Mouse (Mus musculus): ENCODE results near the gene Phox2b.

DNA sequence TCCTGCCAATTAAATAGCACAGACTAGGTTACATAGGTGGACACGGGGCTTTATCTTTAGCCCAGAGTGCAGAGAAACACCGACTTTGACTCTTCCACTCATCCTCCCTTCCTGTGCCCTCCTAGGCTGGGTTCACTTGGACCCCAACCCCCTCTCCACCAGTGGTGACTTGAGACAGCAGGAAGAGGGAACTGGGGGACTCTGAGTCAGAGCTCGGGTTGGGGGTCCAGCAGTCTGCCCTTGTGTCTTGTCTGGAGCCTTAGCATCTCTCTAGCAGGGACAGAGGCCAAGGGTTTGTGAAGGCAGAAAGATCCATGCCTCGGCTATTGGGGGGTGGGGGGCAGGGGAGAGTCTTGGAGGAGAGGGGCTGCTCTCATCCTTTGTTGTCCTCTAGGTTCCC is 43.5 kb upstream of the Phox2b start:
- TF ChIP-seq POLR2A (IDR thresholded peaks at IDR 0.05; ENCODE audit: extremely low read depth, insufficient read depth, low read length) (no peak), CTCF (IDR thresholded peaks at IDR 0.05; ENCODE audit: low read depth, low read length) (no peak)
